Mouse (Mus musculus) right cerebral cortex, postnatal 14 days (tissue): ENCODE measurements at regions not wholly inside any gene's neighbourhood (a gene's known extent, or its start where the extent isn't known, plus 50 kb on each side); places are given as distances from the start of the nearest gene placed in this dataset.

Source experiments
- DNase-seq: peaks from one replicate; pipeline ENCODE4 v3.0.0; 2022

- no peak for DNase-seq
Observed at GRCm38 (mm10) chr19:49563612-49564256, 1114.7 kb downstream of the Sorcs1 start.

DNA sequence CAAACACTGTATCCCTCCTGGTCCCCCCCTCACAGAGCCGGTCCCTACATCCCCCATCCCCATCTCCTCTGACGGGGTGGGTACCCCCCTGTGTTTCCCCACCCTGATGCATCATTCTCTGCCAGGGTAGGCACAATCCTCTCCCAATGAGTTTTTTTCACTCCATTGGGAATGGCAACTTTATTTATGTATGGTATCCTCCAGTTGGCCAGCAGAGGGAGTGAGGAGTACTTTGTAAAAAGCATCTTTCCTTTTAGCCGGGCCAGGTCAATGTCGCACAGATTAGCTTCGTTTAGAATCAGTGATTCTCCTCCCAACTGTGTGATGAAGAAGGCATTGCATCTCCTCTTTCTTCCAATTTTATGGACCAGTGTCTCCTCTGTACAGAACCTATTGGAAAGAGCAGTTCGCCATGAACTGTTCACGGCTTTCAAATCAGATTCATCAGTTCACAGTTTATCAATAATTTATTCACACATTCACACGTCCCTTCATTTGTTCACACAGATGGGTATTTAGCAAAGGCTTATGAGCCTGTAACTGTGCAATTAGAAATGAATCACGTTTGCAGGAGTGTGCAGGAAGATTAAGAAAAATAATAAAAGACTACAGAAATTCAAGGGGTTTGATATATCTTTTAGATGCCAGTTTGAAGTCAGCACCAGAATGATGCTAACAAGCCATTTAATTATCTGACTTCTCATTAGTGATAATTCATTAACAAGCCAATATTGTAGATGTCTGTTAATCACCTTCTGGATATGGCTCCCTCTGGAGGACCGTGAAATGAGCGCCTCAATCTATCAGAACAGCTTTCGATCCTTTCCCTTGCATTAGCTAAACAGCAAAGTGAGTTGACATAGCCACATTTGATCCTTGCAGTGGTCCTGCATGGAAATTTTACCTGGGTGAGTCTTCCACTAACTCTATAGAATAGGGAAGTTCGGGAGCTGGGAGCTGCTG lies 1138.7 kb downstream of the Sorcs1 start:
- peak; percentile 20 for DNase-seq
